Mouse (Mus musculus) right cerebral cortex, postnatal 36 days (tissue): ENCODE data around the gene Nxnl1.
"Not testable (repeated sequence)": the region's sequence is repeated elsewhere in the genome, so short reads cannot be mapped to it uniquely, and the experiment has no call there.

Source experiments
- DNase-seq, 2 experiments: peaks; one replicate each; pipeline ENCODE4 v3.0.0; 2022; ENCODE audit warnings: low spot score in 2 of 2, mixed read lengths in 1 of 2

Gene Nxnl1

GRCm38 (mm10) chr8:71519037-71519825 lies 47.2 kb downstream of the Nxnl1 start:
- DNase-seq: not testable (repeated sequence)

GRCm38 (mm10) chr8:71516786-71517185 lies 49.6 kb downstream of the Nxnl1 start:
- no peak for DNase-seq

GRCm38 (mm10) chr8:71515043-71515442 lies 51.4 kb downstream of the Nxnl1 start:
- DNase-seq: no peak

- no peak for DNase-seq
These were observed 53.2 kb downstream of the Nxnl1 start for GRCm38 (mm10) chr8:71513018-71513754.

GRCm38 (mm10) chr8:71511644-71512043 lies 54.8 kb downstream of the Nxnl1 start, which contains the start of gene Plvap:
Gene Plvap, minus strand, starts transcription at chr8:71511752.
- no peak for DNase-seq
